Mouse (Mus musculus): ENCODE data around the gene Smco2. TPM values are rescaled to one million over a fixed set of nuclear protein-coding genes. Genes with fewer than 3 reads are reported as not detected.

Gene Smco2
- polyA plus RNA-seq, 1 experiment from 2014 or later, result not detected

DNA sequence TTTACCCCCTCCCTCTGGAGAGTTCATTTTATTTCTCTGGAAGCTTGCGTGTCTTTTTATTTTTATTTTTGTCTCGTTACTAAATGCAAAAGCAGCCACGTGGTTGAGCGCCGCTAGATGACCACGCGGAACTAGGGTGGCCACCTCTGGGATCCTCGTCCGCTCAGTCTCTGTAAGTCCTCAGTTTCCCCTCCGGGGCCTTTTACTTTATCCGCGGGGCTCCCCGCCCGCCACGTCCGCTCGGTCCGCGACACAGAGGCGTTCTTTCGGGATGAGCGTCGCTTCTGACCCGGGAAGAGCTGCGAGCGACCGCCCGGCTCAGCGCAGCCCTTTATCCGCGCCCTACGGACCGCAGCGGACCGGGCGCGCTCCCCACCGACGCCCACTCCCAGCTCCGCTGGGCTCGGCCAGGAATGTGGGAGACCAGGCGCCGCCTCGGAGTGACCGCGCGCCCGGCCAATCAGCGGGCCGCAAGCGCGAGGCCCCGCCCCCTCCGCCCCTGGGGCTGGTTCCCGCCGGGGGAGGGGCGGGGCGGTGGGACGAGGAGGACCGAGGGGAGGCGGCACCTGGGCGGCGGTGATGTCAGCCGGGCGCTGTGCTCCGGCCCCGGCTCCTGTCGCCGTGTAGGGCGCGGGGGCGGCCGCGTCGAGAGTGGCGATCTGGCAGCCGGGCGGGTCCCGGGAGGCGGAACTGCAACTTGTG lies 38.2 kb downstream of the Smco2 start, which contains the start of gene Ppfibp1:
Gene Ppfibp1, plus strand, starts transcription at position 530 of the 702 bp plus-strand sequence.
- Histone ChIP-seq H3K9ac (peak within 1 kb of the TSS; percentile 86), H3K36me3 (replicated peaks) (no peaks in the 10 kb centered on the region), H3K9me3 (no peaks in the 10 kb centered on the region), H3K4me1 (peaks cover 14% of the 10 kb centered on the region; the same call in 1 of the 2 replicates), H3K4me3 (peak within 1 kb of the TSS; percentile 64), H3K27me3 (replicated peaks) (no peaks in the 10 kb centered on the region), H3K27ac (no peak within 1 kb of the TSS), H3K4me2 (peak within 1 kb of the TSS; percentile 94)
- peak; percentile 96 for ATAC-seq (replicated peaks)
- WGBS, result under 1% methylated on average over 70 of the region's 80 CpGs

DNA sequence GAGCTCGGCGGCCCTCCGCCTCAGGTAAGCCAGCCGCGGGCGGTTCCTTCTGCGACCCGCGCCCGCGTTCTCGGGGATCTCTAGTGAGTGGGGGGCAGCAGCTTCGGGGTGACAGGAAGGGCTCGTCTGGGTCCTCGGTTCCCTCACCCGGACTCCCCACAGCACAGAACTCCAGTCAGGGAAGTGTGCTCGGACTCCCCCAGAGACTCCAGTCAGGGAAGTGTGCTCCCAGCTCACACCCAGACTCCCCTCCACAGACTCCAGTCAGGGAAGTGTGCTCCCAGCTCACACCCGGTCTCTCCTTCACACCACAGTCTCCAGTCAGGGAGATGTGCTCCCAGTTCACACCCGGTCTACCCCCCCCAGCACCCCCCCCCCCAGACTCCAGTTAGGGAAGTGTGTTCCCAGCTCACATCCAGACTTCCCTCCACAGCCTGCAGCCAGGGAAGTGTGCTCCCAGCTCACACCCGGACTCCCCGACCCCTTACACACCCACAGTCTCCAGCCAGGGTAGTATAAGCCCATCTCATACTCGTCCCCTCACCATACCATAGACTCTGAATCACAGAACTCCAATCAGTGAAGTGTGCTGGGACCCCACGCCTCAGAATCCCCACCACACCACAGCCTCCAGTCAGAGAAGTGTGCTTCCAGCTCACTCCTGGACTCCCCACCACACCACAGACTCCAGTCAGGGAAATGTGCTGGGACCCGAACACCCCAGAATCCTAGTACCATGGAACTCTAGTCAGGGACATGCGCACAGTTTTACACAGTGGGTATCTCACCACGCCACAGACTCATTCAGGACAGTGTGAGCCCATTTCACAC lies 39.0 kb downstream of the Smco2 start:
- Histone ChIP-seq H3K9ac (peak overlapping the region; percentile 86), H3K27ac (no peak overlapping the region)
- 7% methylated on average over 26 of the region's 26 CpGs for WGBS

DNA sequence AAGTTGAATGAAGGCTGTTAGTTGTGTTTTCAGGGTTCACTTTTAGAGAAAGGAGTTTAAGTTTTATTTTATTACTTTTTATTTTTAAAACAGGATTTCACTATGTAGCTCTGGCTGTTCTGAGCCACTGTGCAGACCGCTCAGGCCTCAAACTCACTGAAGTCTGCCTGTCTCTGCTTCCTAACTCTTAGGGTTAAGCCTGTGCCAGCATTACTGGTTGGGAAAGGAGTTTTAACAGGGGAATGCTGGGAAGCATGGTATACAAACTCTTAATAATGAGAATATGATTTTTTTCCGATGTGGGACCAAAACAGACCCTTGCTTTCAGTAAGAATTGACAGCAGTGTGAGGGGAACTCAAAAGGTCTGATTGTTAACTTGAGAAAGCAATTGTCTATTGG lies 40.3 kb downstream of the Smco2 start:
- H3K36me3 ChIP-seq (replicated peaks), result no peaks in the 10 kb centered on the region
- H3K4me2 ChIP-seq, result no peak overlapping the region
- H3K9me3 ChIP-seq, result no peaks in the 10 kb centered on the region
- H3K27me3 ChIP-seq (replicated peaks), result no peaks in the 10 kb centered on the region
- WGBS, result 59% methylated on average over 2 of the region's 2 CpGs
- H3K4me1 ChIP-seq, result peaks cover 14% of the 10 kb centered on the region; the same call in 1 of the 2 replicates
- no peak overlapping the region for H3K9ac ChIP-seq
- no peak overlapping the region for H3K4me3 ChIP-seq
- no peak for ATAC-seq (replicated peaks)
- no peak overlapping the region for H3K27ac ChIP-seq

More for the DNA sequence above, 39.0 kb downstream of the Smco2 start:
- Histone ChIP-seq H3K4me1 (peaks cover 14% of the 10 kb centered on the region; the same call in 1 of the 2 replicates), H3K27me3 (replicated peaks) (no peaks in the 10 kb centered on the region), H3K9me3 (no peaks in the 10 kb centered on the region), H3K4me2 (peak overlapping the region; percentile 94), H3K36me3 (replicated peaks) (no peaks in the 10 kb centered on the region), H3K4me3 (peak overlapping the region; percentile 64)
- ATAC-seq (replicated peaks), result peak; percentile 76

DNA sequence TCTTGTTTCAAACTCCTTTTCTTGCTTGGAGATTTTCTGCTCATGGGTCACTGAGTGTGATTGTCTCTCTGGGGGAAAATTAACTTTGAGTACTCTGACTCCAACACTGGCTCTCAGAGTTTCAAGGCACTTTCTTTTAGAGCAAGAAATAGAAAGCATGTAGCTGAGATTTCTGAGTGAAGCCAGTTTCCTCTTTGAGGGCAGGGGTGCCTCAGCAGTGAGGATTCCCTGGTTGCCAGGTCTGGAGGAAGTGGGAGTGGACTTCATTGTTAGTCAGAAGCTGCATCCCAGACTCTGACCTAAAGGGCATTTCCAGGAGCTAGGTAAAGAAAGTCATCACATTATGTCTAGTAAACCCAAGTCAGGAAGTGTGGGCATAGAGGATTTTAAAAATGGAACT lies 40.7 kb downstream of the Smco2 start:
- Histone ChIP-seq H3K4me1 (peaks cover 14% of the 10 kb centered on the region; the same call in 1 of the 2 replicates), H3K4me2 (no peak overlapping the region), H3K27ac (no peak overlapping the region), H3K4me3 (no peak overlapping the region), H3K36me3 (replicated peaks) (no peaks in the 10 kb centered on the region), H3K9me3 (no peaks in the 10 kb centered on the region), H3K27me3 (replicated peaks) (no peaks in the 10 kb centered on the region), H3K9ac (no peak overlapping the region)
- no peak for ATAC-seq (replicated peaks)

DNA sequence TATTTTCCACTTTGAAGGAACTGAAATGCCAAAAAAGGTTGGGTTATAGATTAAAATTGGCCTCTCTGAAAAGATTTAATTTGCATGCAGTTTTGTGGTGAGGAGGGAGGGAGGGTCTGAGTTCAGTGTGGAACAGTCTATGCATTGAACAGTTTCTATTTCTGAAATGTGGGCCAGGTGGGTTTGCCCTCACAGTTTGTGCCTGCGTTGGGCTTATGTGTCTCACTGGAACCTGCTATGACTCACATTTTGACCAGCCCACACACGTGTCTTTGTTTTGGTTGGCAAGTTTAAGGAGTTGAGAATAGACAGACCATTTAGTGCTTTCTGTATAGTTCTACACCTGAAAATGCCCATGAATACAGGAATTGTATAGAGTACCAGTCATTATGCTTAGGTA lies 44.0 kb downstream of the Smco2 start:
- ATAC-seq (replicated peaks), result no peak
- Histone ChIP-seq H3K9me3 (no peaks in the 10 kb centered on the region), H3K4me3 (no peak overlapping the region), H3K27me3 (replicated peaks) (no peaks in the 10 kb centered on the region), H3K27ac (no peak overlapping the region), H3K4me1 (peaks cover 3% of the 10 kb centered on the region; the same call in 1 of the 2 replicates), H3K9ac (no peak overlapping the region), H3K4me2 (no peak overlapping the region), H3K36me3 (replicated peaks) (no peaks in the 10 kb centered on the region)
- WGBS, result 76% methylated on average over 2 of the region's 2 CpGs

DNA sequence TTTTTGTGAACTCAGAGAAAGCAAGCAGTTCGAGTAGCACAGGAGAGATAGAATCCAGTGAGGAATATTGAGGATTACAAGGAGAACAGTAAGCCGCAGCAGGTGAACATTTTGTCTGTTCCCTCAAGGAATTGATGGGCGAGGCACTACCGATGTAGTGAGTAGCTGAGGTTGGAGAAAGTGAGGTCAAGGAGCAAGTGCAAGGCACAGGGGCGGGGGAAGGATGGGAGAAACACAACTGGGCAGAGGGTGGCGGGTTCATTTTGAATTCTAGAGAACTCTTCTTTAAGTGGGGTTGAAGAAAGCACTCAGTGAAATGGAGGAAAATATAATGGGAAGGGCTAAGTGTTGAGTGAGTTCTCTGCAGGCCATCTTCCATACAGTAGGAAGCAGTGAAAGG lies 48.8 kb downstream of the Smco2 start:
- Histone ChIP-seq H3K4me3 (no peak overlapping the region), H3K4me2 (no peak overlapping the region), H3K9me3 (no peaks in the 10 kb centered on the region), H3K9ac (no peak overlapping the region), H3K27ac (no peak overlapping the region), H3K27me3 (replicated peaks) (no peaks in the 10 kb centered on the region), H3K4me1 (no peaks in the 10 kb centered on the region), H3K36me3 (replicated peaks) (no peaks in the 10 kb centered on the region)
- no peak for ATAC-seq (replicated peaks)
- WGBS, result 84% methylated on average over 6 of the region's 6 CpGs

DNA sequence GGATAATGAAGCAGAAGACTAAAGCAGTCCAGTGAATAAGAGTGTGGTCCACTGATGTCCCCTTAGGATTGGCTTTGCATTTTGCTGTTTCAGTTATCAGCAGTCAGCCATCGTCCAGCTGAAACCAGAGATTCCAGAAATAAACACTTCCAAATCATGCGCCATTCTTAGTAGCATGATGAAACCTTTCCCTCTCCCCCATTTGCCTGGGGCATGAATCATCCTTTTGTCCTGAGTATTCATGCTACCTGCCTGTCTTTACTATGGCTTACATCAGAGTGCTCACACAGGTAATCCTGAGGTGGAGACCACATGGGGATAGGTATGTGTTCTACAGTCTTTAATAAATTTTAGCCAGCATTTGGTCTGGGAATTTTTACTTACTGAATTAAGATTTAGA lies 49.7 kb downstream of the Smco2 start:
- H3K4me3 ChIP-seq, result no peak overlapping the region
- no peak overlapping the region for H3K9ac ChIP-seq
- ATAC-seq (replicated peaks), result no peak
- no peak overlapping the region for H3K27ac ChIP-seq
- no peaks in the 10 kb centered on the region for H3K4me1 ChIP-seq
- no peaks in the 10 kb centered on the region for H3K27me3 ChIP-seq (replicated peaks)
- WGBS, result 91% methylated on average over 2 of the region's 2 CpGs
- no peak overlapping the region for H3K4me2 ChIP-seq
- H3K9me3 ChIP-seq, result no peaks in the 10 kb centered on the region
- no peaks in the 10 kb centered on the region for H3K36me3 ChIP-seq (replicated peaks)

DNA sequence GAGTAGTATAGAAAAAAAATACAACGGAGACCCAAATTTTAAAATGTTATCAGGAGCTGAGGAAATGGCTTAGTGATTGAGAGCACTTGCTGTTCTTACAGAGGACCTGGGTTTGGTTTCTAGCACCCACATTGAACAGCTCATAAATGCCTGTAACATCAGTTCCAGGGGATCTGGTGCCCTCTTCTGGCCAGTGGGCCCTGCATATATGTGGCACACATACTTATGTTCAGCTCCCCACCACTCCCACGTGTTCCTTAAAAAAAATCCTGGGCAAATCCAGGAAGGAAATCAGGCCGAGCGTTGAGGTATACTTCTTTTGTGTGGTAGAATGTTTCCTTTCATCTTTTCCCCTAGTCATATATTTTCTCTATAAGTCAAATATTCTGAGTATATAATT lies 52.0 kb downstream of the Smco2 start:
- Histone ChIP-seq H3K9me3 (no peaks in the 10 kb centered on the region), H3K36me3 (replicated peaks) (no peaks in the 10 kb centered on the region), H3K4me1 (no peaks in the 10 kb centered on the region), H3K9ac (no peak overlapping the region), H3K27me3 (replicated peaks) (no peaks in the 10 kb centered on the region), H3K4me2 (no peak overlapping the region), H3K4me3 (no peak overlapping the region), H3K27ac (no peak overlapping the region)
- ATAC-seq (replicated peaks), result no peak
- WGBS, result 96% methylated on average over 4 of the region's 4 CpGs

DNA sequence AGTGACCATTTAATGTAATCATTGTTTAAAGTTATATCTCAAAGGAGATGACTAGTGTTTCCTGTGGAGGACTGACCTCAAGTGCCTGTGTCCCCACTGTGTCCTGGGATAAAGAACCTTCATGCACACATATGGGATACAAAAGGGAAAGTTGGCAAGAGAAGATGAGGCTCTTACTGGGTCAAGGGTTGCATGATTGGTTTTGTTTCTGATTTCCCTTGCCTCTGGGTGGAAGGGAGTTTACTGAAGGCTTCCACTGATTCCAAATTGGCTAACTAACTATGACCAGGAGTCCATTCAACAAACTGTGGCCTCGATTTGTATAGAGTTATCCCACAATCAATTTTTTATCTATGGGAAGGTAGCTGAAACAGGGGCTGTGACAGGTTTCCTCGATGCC lies 53.7 kb downstream of the Smco2 start:
- no peak overlapping the region for H3K9ac ChIP-seq
- H3K27ac ChIP-seq, result no peak overlapping the region
- H3K4me1 ChIP-seq, result no peaks in the 10 kb centered on the region
- H3K27me3 ChIP-seq (replicated peaks), result no peaks in the 10 kb centered on the region
- H3K36me3 ChIP-seq (replicated peaks), result no peaks in the 10 kb centered on the region
- H3K9me3 ChIP-seq, result no peaks in the 10 kb centered on the region
- H3K4me3 ChIP-seq, result no peak overlapping the region
- no peak overlapping the region for H3K4me2 ChIP-seq
- WGBS, result 87% methylated on average over 2 of the region's 2 CpGs
- ATAC-seq (replicated peaks), result no peak

DNA sequence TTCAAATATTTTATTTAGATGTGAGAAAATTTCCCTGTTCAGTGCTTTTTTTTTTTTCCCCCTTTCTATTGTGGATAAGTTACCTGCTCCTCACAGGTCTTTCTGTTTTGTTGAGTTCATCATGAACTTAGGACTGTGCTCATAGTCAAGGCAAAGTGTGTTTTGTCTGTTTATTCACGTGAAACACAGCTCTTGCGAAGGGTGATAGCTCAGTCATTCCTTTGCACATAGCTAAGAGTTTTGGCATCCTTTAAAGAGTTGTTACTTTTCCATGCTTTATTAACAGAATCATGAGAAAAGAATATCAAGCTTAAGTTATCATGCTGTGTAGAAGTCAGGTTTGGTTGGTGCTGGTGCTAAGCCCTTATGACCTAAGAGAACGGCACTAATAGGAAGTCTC lies 54.8 kb downstream of the Smco2 start:
- H3K4me1 ChIP-seq, result no peaks in the 10 kb centered on the region
- ATAC-seq (replicated peaks), result no peak
- H3K27ac ChIP-seq, result no peak overlapping the region
- no peaks in the 10 kb centered on the region for H3K9me3 ChIP-seq
- no peak overlapping the region for H3K9ac ChIP-seq
- WGBS, result 82% methylated on average over 3 of the region's 3 CpGs
- H3K4me3 ChIP-seq, result no peak overlapping the region
- no peaks in the 10 kb centered on the region for H3K27me3 ChIP-seq (replicated peaks)
- H3K36me3 ChIP-seq (replicated peaks), result no peaks in the 10 kb centered on the region
- H3K4me2 ChIP-seq, result no peak overlapping the region

DNA sequence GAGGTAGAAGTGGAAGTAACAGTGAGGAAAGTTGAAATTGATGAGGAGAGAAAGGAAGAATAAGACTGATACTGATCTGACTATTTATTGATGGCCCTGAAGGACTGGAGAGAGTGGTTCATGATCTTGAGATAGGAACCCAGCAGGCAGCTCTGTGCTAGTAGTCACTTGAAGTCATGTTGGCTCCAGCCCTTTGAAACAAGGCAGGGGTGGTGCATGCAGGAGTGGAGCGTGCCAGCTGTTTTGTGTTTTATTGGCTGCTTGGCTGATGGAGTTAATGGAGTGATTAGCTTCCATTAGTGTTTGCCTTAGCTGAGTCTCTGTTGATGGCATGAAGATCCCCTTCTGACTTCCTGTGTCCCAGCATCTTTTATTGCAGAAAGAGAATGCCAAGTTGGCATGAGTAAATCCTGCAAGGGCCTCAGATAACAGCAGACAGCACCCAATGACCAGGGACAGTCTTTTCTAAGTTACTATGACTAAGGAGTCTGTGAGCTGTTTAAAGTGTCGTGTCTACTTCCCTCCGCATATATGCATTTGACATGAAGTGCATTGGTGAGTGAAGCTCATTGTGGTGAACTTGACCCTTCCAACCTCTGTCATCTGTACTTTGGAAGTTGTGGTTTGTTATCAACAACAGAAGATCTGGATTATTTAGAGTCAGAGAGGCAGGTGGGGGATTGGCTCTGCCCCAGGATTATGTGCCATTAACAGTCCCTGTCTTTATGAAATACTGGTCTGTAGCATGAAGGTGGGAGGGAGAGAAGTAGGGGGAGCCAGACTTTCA lies 56.3 kb downstream of the Smco2 start:
- ATAC-seq (replicated peaks), result no peak

More for the DNA sequence above, 56.3 kb downstream of the Smco2 start:
- Histone ChIP-seq H3K4me2 (no peak overlapping the region), H3K4me1 (no peaks in the 10 kb centered on the region), H3K27me3 (replicated peaks) (no peaks in the 10 kb centered on the region), H3K9me3 (no peaks in the 10 kb centered on the region), H3K9ac (no peak overlapping the region), H3K4me3 (no peak overlapping the region), H3K36me3 (replicated peaks) (no peaks in the 10 kb centered on the region), H3K27ac (no peak overlapping the region)
- WGBS, result 93% methylated on average over 3 of the region's 3 CpGs

Measured in midbrain, embryonic 15.5 days (tissue).